Mouse (Mus musculus) CD4-positive helper T cell, adult 2 months (primary cell): ENCODE data around the gene Fhl2.
A peak's percentile ranks its signal among the peaks of the same experiment; 100 is the strongest.

Source experiments
- DNase-seq: peaks from one replicate; pipeline ENCODE4 v3.0.0-alpha.2; 2012; ENCODE audit warnings: low read depth, missing footprints, low spot score

The Fhl2 gene

DNA sequence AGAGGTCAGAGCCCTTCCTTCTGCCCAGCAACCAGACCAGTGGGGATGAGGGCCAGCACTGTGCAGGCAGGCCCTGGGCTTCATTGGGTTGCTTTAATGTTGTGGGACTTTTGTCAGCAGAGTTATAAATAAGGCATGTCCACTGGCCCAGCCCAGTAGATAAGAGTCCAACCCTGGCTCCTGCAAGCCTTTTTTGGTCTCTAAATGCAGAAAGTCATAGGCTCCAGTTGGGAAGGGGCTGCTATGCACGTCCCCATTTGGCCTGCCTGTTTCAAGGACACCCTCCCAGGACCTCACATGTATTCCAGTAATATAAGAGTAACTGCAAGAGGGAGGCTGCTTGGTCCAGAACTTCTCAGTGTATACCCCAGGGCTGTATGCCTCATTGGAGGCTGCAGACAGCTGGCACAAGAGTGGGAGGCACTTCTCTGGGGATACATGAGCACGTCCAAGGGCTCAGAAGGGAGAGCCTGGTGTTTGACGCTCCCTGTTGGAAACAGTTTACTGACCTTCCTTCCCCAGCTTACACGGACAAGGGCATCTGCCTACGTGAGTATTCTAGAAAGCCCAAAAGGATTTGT lies at the start of gene Fhl2:
Gene Fhl2, minus strand, starts transcription at position 324 of the 581 bp plus-strand sequence.
- no peak for DNase-seq

DNA sequence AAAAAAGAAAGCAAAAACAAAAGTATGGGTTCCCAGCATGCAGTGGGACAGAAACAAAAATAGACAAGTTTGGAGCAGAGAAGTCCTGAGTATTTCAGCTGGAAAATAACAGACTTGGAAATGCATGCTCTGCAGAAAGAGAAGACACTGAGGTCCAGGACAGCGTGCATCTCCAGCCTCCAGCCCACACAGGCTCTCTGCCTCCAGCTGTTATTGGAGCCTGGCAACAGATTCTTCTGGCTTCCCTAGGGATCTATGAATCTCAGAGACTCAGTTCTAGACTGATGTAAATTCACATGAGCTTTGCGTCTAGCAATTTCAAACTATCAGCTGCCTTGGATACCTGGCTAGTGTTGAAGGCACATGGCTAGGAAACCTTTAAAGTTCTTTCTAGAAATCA lies 48.2 kb upstream of the Fhl2 start:
- no peak for DNase-seq

GRCm38 (mm10) chr1:43241208-43241607 lies 44.4 kb upstream of the Fhl2 start:
- DNase-seq: peak; percentile 31

DNA sequence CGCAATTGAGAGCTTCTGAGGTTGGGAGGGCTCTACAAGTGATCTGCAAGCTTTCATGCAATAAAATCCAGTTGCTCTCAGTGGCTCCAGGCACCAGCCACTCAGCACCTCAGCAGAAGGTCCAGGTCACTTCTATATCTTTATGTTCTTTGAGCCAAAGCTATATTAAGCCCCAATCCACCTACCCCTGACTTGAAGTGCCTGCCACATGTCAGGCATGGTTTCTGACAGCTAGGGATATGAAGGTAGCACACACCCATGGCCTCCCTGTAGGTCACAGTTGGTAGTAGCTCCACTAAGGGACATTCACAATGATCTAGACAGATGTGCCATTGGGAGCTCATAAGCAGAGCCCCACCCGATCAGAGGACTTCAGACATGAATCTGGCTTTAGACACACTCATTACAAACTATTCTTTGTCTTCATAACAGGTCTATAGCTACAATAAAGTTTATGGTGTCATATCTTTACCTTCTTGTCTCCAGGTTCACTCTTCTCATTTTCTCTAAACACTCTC lies 43.1 kb upstream of the Fhl2 start:
- DNase-seq: no peak

GRCm38 (mm10) chr1:43238471-43238870 lies 41.7 kb upstream of the Fhl2 start:
- DNase-seq: no peak

GRCm38 (mm10) chr1:43237360-43238235 lies 40.8 kb upstream of the Fhl2 start:
- DNase-seq: no peak

DNA sequence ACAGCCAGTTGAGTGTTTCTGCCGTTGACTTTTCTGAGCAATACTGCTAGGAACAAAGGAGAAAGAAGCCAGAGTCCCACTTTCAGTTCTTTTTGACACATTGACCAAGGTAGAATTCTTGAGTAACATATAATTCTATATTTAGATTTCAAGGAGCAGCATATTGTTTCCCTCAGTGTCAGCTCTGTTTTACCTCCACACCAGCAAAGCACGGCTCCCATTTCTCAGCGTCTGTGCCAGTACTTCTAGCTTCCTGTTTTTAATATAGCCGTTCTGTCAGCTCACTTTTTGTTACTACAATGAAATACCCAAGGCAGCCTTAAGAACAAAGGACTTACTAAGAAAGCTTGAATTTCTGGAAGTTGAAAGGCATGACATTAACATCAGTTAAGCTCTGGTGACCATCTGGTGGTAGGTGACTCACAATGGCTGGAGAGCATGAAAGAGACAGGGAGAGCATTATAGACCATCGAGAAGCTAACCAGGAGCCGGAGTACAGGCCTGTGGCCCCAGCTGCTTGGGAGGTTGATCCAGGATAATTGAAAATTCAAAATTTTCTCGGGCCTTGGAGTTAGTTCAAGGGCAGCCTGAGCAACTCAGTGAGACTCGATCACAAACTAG lies 28.9 kb upstream of the Fhl2 start:
- no peak for DNase-seq

- peak; percentile 7 for DNase-seq
Measured at GRCm38 (mm10) chr1:43224943-43225342, 28.2 kb upstream of the Fhl2 start.

GRCm38 (mm10) chr1:43224171-43224570 lies 27.4 kb upstream of the Fhl2 start:
- peak; percentile 65 for DNase-seq

- no peak for DNase-seq
Measured at GRCm38 (mm10) chr1:43223097-43223496, 26.3 kb upstream of the Fhl2 start.

GRCm38 (mm10) chr1:43218016-43218680 lies 21.4 kb upstream of the Fhl2 start:
- no peak for DNase-seq

GRCm38 (mm10) chr1:43215601-43216000 lies 18.8 kb upstream of the Fhl2 start:
- DNase-seq: no peak

DNA sequence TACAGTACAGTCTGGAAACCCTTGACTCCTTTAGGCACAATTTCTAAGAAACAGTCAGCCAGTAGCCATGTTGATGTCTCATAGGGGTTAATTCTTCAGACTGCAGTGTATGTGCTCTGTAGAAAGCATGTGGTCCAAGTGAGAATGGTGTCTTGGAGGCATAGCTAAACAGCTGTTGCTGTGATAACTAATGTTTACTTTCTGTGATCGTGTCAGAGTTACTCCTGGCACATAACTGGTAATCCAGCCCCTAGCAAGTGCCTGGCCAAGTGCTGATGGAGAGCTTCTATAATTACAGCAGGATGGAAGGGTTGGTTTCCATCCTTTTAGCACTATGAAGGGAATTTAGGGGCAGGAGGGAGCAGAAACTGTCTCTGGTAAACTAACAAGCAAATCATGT lies 14.5 kb upstream of the Fhl2 start:
- no peak for DNase-seq

- no peak for DNase-seq
Measured at GRCm38 (mm10) chr1:43210285-43210684, 13.5 kb upstream of the Fhl2 start.

GRCm38 (mm10) chr1:43207147-43207546 lies 10.4 kb upstream of the Fhl2 start:
- peak; percentile 44 for DNase-seq

DNA sequence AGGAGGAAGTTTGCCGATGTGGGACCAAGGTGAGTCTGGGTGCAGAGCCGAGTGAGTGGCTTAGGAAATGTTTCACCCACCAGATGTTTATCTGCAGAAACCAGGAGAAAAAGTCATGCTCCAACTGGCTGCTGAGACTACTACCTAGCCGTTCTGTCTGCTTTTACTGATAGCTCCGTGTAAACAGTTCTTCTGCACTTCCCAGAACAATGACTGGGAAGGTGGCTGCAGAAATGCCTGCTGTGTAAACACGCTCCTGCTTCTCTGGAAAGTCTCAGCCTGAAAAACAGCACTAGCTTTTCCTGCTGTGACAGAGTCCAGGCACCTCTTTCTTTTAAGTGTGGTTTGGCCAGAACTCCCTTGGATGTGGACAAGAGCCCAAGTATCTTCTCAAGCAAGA lies 6.5 kb upstream of the Fhl2 start:
- no peak for DNase-seq

DNA sequence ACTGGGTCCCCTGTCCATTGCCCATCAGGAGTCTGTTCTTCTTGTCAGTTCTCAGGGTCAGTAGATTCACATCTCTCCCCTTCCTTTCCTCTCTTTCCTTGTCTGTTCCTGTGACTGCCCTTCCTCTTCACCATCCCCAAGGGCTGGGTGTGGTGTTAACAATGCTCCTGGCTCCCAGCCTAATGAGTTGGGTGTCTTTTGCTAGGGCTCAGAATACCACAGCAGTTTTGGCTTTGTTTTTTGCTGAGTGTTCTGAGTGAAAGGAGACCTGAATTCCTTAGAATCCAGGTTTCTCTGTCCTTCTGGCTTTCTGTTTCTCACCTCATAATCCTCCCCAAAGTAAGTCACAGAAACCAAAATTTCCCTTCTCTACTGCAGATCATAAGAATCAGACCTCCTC lies 5.4 kb upstream of the Fhl2 start:
- no peak for DNase-seq

DNA sequence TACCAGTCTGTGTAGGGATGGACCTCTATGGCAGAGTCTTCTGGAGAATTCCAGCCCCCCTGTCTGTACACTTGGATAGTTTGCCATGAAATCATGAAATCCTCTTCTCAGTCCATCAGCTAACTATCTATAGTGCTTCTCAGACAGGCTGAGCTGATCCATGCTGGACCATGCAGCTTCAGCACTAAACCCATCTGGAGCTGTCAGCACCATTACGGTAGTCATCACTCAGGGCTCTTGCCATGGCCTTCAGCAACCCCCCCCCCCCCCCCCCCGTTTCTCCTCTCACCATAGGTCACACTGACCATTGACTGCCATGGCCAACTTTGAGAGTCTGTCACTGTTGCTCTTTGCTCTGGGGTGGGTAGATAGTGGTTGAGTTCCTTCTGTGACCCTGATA lies 5.0 kb upstream of the Fhl2 start:
- no peak for DNase-seq

DNA sequence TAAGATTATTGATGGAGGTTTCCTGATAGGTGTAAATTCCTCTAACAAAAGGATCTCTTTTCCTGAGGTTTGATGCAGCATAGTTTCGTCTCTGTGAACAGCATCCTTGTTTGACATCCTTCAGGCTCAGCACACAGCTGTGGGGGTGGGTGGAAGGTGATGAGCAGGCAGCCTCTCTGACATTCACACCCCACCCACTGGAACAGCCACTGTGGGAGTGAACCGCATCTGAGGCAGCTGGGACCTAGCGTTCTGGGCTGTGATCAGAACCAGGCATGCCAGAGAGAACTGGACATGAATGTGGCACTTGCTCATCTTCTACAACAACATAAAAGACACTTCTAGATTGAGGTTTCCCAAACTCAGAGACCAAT lies 3.1 kb upstream of the Fhl2 start:
- DNase-seq: no peak

DNA sequence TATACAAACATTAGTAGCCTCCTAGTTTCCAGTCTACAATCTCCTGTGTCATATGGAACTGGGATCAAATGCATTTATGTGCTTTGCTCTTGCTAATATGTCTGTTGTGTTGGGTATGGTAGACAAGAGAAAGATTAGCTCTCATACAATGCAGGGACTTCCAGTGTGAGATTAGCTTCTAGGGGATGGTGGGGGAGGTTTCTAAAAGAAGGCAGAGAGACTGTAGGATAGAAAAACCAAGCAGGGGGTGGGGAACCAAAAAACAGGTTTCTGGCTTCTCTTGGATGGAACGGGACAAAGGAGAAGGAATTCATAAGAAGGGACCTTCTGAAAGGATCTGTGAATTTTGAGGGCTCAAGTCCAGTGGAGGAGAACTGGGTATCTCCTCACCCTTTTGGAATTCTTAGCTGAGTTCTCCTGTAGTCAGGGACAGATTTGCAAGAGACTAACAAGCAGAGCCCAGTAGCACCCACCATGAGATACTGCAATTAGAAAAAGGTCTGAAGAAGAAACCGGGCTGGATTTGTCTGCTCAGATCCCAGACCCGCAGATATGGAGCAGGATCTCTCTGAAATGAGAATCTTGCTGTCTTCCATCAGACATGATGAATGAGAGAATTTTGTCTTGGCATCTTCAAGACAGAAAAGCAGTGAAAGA lies 2.6 kb upstream of the Fhl2 start:
- no peak for DNase-seq

DNA sequence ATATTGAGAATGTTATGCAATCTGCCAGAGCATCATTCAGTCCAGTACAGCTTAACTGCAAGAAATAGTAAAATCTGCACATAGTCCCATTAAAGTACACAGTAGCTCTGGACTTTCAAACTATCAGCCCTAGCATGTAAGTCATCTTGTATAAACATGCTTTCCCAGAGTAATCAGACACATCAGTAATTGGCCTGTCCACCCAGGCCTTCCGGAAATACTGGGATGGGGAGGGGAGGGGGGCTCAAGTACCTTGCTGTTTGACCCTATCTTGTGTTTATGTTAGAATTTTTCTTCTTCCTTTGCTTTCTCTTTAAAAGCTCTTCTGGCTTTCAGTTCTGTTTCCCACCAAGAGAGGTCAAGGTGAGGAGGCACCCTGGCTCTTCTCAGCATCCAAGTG lies 725 bp downstream of the Fhl2 start:
- DNase-seq: no peak

- DNase-seq: no peak
Measured at GRCm38 (mm10) chr1:43193423-43193822, 3.4 kb downstream of the Fhl2 start.
